Mouse (Mus musculus) bone marrow, adult 2 months (tissue): ENCODE measurements around the gene Plgrkt. TPM values are rescaled to one million over a fixed set of nuclear protein-coding genes. Genes with fewer than 3 reads are reported as not detected.

ENCODE experiments used
- H3K27ac ChIP-seq: fragments of 200-500 bp; 2 replicates; pipeline ENCODE4 v1.5.1; 2012; ENCODE audit warnings: low read depth, mild to moderate bottlenecking, control low read depth, inconsistent platforms, low read length; ENCODE audit not compliant: control insufficient read depth, poor library complexity, insufficient read depth
- H3K4me1 ChIP-seq: fragments of 200-500 bp; 2 replicates; pipeline ENCODE4 v1.6.1; 2011; ENCODE audit warnings: low read length; ENCODE audit not compliant: control insufficient read depth, insufficient read depth
- H3K4me3 ChIP-seq: fragments of 200-500 bp; replicated peaks from 2 replicates; pipeline ENCODE3; 2011; ENCODE audit warnings: mild to moderate bottlenecking, low read depth, low read length, control low read depth; ENCODE audit not compliant: control insufficient read depth
- CTCF ChIP-seq: fragments of 200-500 bp; IDR thresholded peaks from 2 replicates; pipeline ENCODE4 v1.5.1; 2011; ENCODE audit warnings: low read length, control low read depth; ENCODE audit not compliant: control insufficient read depth, insufficient read depth
- POLR2A ChIP-seq: fragments of 200-500 bp; IDR thresholded peaks from 2 replicates; pipeline ENCODE4 v1.6.1; 2011; ENCODE audit warnings: low read depth, mild to moderate bottlenecking, control low read depth, low read length, borderline replicate concordance; ENCODE audit not compliant: control insufficient read depth
- WGBS: fragments of 180-500 bp; shearing (Covaris S2); methylation state at CpG from one replicate; pipeline ENCODE4 v1.1.7; 2018; 5-methylcytosine and 5-hydroxymethylcytosine counted together
- polyA plus RNA-seq: library from polyadenylated mRNA; stranded (reverse); fragments of >200 nt; gene quantifications from 2 replicates; pipeline ENCODE4 v1.2.4, GENCODE M21; 2011; ENCODE audit warnings: low replicate concordance; ENCODE audit not compliant: missing spikeins, insufficient read depth, insufficient read length

Plgrkt gene
- polyA plus RNA-seq, 1 experiment: 55.8 TPM

DNA sequence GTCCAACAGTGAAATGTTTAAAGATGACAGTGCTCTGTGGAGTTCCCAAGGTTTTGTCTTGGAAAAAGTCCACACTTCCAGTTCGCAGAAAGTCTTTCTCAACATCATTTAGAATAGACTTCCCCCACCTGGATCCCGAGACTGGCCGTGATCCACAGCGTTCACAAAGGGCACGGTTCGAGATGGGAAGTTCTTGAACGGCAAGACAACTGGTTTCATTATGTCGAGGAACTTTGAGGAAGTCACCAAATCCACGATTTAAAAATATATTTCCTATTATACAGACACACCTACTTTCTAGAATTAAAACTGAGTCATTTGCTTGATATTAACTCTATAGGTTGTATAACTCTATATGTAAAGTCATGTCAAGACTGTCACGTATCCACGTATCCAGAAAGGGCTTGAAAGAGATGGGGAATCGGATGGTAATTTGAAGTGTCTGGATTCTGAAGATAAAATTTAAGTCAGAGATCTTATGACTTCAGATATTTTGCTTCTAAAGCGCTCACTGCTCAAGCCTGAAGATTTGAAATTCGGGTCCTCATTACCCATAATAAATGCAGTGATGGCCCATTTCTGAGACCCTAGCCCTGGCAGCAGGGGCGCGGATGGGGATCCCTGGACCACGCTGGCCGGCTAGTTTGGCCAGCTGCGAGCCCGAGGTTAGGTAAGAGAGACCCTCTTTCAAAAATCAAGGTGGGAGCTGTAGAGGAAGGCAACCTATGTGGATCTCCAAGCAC is 793 bp downstream of the Plgrkt start:
- Histone ChIP-seq H3K4me1 (peaks cover 3% of the 10 kb centered on the region; the same call in 1 of the 2 replicates), H3K27ac (peak overlapping the region; percentile 78), H3K4me3 (peak overlapping the region; percentile 89)
- no peak for TF ChIP-seq CTCF
- TF ChIP-seq POLR2A: no peak
- 5% methylated on average over 20 of the region's 20 CpGs for WGBS

DNA sequence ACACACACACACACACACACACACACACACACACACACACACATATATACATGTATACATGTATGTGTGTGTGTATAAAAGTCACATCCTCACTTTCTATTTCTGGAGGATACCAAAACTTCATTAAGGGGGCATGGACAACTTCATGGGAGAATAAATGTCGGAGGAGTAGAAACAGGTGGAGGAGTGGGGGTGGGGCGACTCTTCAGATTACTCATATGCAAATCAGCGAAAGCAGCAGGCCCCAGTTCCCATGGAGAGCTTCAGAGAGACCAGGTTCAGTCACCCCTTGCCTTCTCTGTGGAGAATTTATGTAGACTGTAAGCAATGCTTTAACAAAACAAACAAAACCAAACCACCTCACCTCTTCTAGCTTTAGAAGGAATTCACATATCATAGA is 2.1 kb downstream of the Plgrkt start:
- WGBS: 71% methylated on average over 3 of the region's 3 CpGs
- TF ChIP-seq POLR2A: no peak
- no peak for TF ChIP-seq CTCF
- no peak overlapping the region for H3K27ac ChIP-seq
- no peak overlapping the region for H3K4me3 ChIP-seq
- peaks cover 3% of the 10 kb centered on the region; the same call in 1 of the 2 replicates for H3K4me1 ChIP-seq

DNA sequence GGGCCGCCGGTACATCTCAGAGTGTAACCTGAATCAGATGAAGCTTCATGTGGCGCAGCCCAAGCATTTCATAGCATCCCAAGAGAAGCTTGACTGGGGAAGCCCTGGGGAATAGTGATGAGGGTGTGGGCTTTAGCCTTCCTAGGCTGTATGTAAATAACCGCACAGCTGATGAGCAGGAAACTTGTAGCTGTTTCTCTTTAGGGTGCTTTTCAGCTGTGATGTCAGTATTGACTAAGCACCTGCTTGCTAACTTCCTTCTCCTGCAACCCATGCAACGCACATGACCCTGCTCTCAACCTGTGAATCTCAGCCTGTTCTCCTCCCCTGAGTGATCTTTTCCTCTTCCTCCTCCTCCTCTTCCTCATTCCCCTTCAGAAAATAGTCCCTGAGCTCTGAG is 3.1 kb downstream of the Plgrkt start:
- 67% methylated on average over 5 of the region's 5 CpGs for WGBS
- Histone ChIP-seq H3K4me3 (no peak overlapping the region), H3K4me1 (peaks cover 3% of the 10 kb centered on the region; the same call in 1 of the 2 replicates), H3K27ac (peak overlapping the region; percentile 37; the same call in 1 of the 2 replicates)
- no peak for TF ChIP-seq CTCF
- TF ChIP-seq POLR2A: no peak

DNA sequence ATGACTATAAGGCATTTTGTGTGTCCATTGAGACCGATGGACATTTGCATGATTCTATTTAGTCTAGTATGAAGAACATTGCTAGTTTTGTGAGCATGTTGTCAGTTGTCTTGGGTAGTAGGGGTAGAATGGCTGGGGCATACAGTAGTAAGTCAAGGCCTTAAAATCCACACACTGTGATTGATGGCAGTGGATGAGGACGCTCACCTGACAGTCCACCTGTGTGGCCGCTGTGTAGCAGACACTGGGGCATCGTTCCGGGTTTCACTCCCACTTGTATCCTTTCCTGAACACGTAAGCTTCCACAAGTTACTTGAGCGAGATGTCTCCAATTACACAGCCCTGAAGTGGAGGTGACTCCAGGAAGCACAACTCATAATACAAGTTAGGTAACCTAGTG is 3.6 kb downstream of the Plgrkt start:
- Histone ChIP-seq H3K4me3 (no peak overlapping the region), H3K4me1 (peaks cover 2% of the 10 kb centered on the region; the same call in 1 of the 2 replicates), H3K27ac (no peak overlapping the region)
- TF ChIP-seq CTCF: no peak
- no peak for TF ChIP-seq POLR2A
- 90% methylated on average over 7 of the region's 7 CpGs for WGBS

DNA sequence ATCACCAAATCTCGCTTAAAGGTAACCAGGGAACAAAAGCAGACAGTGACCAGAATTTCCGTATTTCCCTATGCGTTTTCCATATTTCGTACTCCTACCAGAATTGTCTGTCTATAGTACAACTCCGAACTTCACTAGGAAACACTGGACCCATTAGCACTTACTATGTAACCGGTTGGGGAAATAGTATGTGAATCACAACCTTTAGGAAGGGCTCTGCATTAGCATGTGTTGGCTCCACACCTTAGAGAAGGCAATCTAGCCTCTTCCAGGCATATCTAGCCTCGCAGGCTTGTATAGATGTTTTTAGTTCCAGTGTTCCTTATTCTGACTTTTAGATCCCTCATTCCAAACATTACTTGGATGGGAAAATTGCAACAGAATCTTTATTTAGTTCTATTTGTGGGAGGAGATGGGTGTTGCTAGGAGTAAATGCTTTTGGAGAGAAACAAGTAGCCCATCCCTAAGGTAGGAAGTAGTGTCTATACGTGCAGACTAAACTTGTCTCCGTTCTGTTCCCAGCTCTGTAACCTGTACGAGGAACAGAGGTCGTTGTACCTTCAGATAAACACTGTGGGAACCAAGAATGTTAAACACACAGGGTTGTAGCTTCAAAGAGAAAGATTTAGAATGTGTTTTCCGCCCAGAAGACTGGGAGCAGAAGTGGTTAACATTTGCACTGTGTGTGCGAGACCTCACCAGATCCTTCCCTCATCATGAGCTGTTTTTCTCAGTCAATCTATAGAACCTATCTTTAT is 4.8 kb downstream of the Plgrkt start:
- TF ChIP-seq POLR2A (no peak), CTCF (no peak)
- peaks cover 2% of the 10 kb centered on the region; the same call in 1 of the 2 replicates for H3K4me1 ChIP-seq
- peak overlapping the region; percentile 96 for H3K4me3 ChIP-seq
- no peak overlapping the region for H3K27ac ChIP-seq
- 45% methylated on average over 13 of the region's 13 CpGs for WGBS

DNA sequence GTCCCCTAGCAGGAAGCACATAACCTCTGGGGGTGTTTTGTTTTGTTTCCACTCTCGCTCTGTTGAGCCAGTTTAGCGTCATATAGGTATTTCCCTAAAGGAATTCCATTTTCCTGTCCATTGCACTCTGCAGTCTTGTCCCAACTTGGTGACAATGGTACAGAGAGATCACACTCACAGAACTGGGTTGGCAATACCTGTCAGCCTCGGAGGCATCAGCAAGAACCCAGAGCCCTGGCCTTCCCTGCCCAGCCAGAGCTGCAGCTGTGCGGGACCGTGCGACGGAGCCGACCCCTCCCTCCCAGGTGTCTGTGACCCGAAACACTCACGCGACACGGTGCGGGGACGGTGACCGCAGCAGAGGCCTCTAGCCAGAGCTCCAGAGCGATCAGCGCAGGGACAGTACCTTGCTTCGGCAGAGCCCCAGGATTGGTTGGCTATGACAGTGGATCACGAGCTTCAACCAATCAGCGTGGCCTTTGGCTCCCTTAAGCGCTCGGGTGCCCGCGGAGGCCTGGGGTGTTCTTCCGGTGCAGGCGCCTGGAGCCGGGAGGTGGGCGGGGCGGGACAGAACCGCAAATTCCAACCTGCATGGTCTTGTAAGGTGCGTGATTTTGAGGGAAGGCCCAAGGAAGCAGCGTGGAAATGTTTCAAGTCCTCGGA is 5.6 kb downstream of the Plgrkt start:
- Histone ChIP-seq H3K4me3 (peak overlapping the region; percentile 96), H3K4me1 (peaks cover 2% of the 10 kb centered on the region; the same call in 1 of the 2 replicates)
- 1% methylated on average over 33 of the region's 33 CpGs for WGBS

DNA sequence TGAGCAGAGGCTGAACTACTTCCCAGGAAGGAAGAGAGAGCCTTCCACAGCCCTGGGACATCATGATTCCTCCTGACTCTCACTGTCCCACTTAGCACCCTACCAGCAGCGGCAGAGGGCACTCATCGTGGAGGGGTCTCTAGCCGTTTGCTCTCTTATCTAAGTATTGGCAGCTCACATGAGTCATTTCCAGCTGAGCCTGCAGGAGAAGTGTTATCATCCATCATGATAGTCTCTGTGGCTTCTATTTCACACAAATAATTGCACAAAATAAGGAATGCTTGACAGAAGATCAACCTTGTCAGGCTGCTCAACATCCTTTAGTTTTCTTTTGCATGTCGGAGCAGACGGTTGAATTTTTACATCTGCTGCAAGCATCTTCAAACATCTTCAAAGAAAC is 6.9 kb downstream of the Plgrkt start:
- no peak overlapping the region for H3K4me3 ChIP-seq
- H3K27ac ChIP-seq: no peak overlapping the region
- 63% methylated on average over 5 of the region's 5 CpGs for WGBS
- TF ChIP-seq CTCF (no peak), POLR2A (no peak)
- peaks cover 2% of the 10 kb centered on the region; the same call in 1 of the 2 replicates for H3K4me1 ChIP-seq

More for the DNA sequence above, 5.6 kb downstream of the Plgrkt start:
- TF ChIP-seq CTCF (no peak), POLR2A (peak; percentile 76; the same call in 1 of the 2 replicates)
- peak overlapping the region; percentile 75 for H3K27ac ChIP-seq

DNA sequence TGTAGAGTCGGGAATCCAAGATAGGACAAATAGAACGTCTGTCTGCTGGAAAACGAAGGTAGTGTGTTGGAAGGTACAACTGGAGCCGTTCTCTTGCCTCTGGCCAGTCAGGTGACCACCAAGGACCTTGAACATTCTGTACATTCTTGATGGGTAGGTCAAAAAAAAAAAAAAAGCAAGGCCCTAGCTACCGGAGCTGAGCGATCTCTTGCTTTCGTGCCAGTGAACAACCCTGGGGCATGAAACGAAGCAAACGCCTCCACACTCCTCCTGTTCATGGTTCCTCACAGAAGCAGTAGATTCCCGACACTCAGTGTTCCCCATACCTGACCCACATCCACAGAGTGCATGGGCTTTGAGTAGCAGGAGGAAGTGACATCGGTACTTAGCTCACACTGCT is 10.9 kb downstream of the Plgrkt start:
- TF ChIP-seq POLR2A: no peak
- TF ChIP-seq CTCF: no peak
- H3K27ac ChIP-seq: no peak overlapping the region
- H3K4me3 ChIP-seq: no peak overlapping the region
- H3K4me1 ChIP-seq: no peaks in the 10 kb centered on the region; the same call in 1 of the 2 replicates
- 88% methylated on average over 11 of the region's 11 CpGs for WGBS
